Mouse (Mus musculus) testis, adult 2 months (tissue): ENCODE results near the gene Dcps. TPM values are rescaled to one million over a fixed set of nuclear protein-coding genes. Genes with fewer than 3 reads are reported as not detected.

Source experiments
- H3K27ac ChIP-seq: fragments of 200-500 bp; 2 replicates; pipeline ENCODE4 v1.5.1; 2012; ENCODE audit warnings: low read depth, low read length; ENCODE audit not compliant: control insufficient read depth, insufficient read depth
- H3K27me3 ChIP-seq: fragments of 200-500 bp; 2 replicates; pipeline ENCODE4 v1.6.1; 2012; ENCODE audit warnings: mild to moderate bottlenecking, low read length, moderate library complexity; ENCODE audit not compliant: control insufficient read depth, insufficient read depth
- H3K36me3 ChIP-seq: fragments of 200-500 bp; 2 replicates; pipeline ENCODE4 v1.6.1; 2012; ENCODE audit warnings: mild to moderate bottlenecking, low read length; ENCODE audit not compliant: control insufficient read depth, insufficient read depth
- H3K4me1 ChIP-seq: fragments of 200-500 bp; 2 replicates; pipeline ENCODE4 v1.6.1; 2012; ENCODE audit warnings: low read length; ENCODE audit not compliant: control insufficient read depth, insufficient read depth
- H3K4me3 ChIP-seq: fragments of 200-500 bp; 2 replicates; pipeline ENCODE4 v1.5.1; 2012; ENCODE audit warnings: low read depth, mild to moderate bottlenecking, low read length, moderate library complexity, mixed read lengths; ENCODE audit not compliant: control insufficient read depth
- CTCF ChIP-seq: fragments of 200-500 bp; IDR thresholded peaks from 2 replicates; pipeline ENCODE4 v1.5.1; 2012; ENCODE audit warnings: low read depth, mild to moderate bottlenecking, inconsistent platforms, low read length, moderate library complexity; ENCODE audit not compliant: control insufficient read depth, insufficient read depth, insufficient replicate concordance
- POLR2A ChIP-seq: fragments of 200-500 bp; IDR thresholded peaks from 2 replicates; pipeline ENCODE4 v1.6.1; 2012; ENCODE audit warnings: low read depth, mild to moderate bottlenecking, inconsistent platforms, low read length, moderate library complexity; ENCODE audit not compliant: control insufficient read depth
- polyA plus RNA-seq: library from polyadenylated mRNA; depleted of rRNA; stranded (reverse); fragments of >200 nt; gene quantifications from 2 replicates; pipeline ENCODE4 v1.2.3, GENCODE M21; 2012

The Dcps gene
- polyA plus RNA-seq, 1 experiment, result 16.7 TPM

DNA sequence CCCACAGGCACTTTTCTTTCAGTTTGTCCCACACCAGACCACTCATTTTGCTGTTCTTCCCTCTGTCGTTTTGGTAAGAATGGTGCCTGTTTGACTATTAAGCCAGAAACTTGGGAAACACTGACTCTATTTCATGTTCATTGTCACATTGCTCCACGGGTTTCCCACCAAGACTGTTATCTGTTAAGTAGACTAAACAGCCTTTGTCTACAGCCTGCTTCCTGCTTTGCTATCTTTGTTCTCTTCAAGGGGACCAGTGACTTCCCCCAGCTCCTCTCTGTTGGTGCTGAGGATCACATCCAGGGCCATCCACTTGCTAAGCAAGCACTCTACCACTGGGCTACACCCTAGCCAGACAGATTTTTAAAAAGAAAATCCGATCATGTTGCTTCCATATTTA lies 27.7 kb upstream of the Dcps start:
- Histone ChIP-seq H3K36me3 (peaks cover 4% of the 10 kb centered on the region), H3K27me3 (no peaks in the 10 kb centered on the region), H3K4me1 (peaks cover 5% of the 10 kb centered on the region), H3K4me3 (no peak overlapping the region), H3K27ac (no peak overlapping the region)
- no peak for TF ChIP-seq CTCF
- no peak for TF ChIP-seq POLR2A

DNA sequence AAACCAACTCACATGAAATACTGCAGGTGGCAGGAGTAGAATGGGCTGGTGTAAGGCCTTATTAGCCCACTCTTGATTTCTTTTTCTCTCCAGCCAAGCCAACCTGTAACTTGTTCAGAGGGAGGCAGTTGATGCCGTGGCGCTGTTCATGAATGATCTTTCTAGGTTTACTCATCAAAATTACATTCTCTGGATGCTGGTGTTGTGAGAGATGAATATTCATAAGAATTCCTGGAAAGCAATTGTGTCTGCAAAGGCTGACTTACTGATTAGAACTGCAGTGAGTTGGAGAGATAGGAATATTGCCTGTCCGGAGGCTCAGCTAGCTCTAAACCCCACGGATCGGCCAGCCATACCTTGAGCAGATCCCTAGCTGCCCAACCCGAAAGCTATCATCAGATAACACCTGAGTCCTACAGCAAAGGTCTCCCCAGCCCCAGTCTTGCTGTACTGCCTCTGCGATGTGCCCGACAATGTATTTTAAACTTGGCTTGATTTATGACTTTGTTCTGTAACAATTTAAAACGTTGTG lies 24.7 kb upstream of the Dcps start:
- no peak for TF ChIP-seq POLR2A
- no peak for TF ChIP-seq CTCF
- peak overlapping the region; percentile 80; the same call in 1 of the 2 replicates for H3K4me3 ChIP-seq
- no peak overlapping the region for H3K27ac ChIP-seq
- peaks cover 5% of the 10 kb centered on the region for H3K4me1 ChIP-seq
- H3K27me3 ChIP-seq, result no peaks in the 10 kb centered on the region
- peaks cover 3% of the 10 kb centered on the region for H3K36me3 ChIP-seq

DNA sequence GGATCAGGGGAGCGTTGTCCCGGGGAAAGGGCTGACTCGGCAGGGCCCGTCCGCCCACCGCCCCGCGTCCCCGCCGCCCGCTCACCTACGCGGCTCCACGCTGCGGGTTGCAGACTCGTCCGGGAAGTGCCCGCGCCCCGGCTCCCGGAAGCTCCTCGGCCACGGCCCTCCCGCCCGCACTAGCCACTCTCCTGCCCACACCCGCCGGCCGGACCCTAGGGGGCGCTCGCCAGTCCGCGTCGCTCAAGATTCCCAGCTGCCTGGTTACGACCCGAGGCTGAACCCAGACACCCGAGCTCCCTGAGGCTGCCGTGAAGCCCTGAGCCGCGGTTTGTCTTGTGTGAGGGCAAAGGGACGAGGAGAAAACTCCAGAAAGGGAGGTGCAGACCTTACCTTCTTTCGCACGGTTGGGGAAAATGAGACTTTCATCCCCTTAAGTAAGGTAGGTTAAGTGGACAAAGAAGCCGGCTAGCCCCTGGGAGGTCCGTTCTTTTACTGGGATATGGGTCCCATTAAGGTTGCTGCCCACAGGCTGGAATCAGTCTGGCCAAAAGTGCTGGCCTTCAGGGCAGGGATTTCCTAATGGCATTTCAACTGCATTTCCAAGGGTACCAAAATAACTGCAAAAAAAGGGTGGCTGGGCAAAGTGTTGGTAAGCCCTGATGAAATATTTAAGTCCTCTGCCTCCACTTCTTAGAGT lies 24.1 kb upstream of the Dcps start, which contains the start of the genes Srpr and Tirap:
Gene Srpr (plus strand): TSS at position 404 of the 700 bp plus-strand sequence.
Gene Tirap (minus strand): TSS at position 520 of the 700 bp plus-strand sequence.
- TF ChIP-seq POLR2A, result no peak
- peak; percentile 76 for TF ChIP-seq CTCF
- peak within 1 kb of the TSS; percentile 80 for H3K4me3 ChIP-seq
- H3K36me3 ChIP-seq, result peaks cover 2% of the 10 kb centered on the region
- H3K27me3 ChIP-seq, result no peaks in the 10 kb centered on the region
- peaks cover 5% of the 10 kb centered on the region for H3K4me1 ChIP-seq
- no peak within 1 kb of the TSS for H3K27ac ChIP-seq

DNA sequence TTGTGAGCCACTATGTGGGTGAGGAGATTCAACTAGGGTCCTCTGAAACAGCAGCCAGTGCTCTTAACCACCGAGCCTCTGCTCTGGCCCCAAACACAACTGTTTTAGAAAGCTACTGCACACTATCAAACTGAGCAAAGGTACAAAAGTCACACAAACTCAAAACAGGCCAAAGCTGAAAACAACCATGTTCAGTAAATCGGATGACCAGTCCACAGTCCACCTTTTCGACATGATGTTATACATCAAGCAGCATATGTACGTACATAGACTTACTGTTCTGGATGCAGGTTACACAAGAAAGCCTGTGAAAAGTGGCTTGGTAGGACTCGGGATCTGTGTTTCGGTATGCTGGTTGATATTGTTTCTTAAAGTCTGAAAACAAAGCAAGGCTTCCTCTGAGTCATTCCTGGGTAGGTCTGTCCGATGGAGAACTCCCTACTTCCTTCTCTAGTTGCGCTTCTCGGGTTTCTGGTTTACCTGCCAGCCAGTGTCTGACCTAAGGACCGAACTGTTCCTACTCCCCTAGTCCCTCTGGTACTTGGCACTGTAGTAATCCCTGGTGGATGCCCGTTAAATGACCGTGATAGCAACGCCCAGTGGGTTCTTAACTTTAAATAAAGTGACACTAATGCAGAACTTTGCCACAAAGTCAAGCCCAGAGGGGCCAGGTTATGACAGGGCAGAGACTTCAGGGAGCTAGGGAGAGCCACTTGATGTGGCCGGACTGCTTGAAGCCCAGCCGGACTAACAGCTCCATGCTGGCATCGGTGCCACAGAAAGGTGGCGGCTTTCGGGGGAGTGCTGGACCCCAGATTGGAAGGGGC lies 23.3 kb upstream of the Dcps start:
- TF ChIP-seq CTCF, result no peak
- no peak for TF ChIP-seq POLR2A
- Histone ChIP-seq H3K4me3 (peak overlapping the region; percentile 80), H3K27ac (no peak overlapping the region), H3K27me3 (no peaks in the 10 kb centered on the region), H3K4me1 (peaks cover 5% of the 10 kb centered on the region), H3K36me3 (no peaks in the 10 kb centered on the region)

DNA sequence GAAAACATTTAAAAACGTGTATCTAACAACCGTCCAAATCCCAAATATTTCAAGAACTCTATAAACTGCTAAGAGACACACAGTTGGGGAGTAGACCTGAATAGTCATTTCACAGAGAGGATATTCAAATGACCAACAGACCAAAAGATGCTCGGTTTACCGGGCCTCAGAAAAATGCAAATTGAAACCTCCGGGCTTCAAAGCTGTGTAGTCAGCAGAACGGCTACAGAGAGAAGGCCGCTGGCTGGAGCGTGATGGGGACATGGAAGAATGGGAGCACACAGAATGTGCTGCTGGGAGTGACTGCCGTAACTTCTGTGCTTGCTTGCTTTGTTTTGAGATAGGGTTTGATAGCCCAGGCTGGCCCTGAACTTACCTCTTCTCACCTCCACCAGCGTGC lies 22.5 kb upstream of the Dcps start:
- H3K4me3 ChIP-seq, result no peak overlapping the region

DNA sequence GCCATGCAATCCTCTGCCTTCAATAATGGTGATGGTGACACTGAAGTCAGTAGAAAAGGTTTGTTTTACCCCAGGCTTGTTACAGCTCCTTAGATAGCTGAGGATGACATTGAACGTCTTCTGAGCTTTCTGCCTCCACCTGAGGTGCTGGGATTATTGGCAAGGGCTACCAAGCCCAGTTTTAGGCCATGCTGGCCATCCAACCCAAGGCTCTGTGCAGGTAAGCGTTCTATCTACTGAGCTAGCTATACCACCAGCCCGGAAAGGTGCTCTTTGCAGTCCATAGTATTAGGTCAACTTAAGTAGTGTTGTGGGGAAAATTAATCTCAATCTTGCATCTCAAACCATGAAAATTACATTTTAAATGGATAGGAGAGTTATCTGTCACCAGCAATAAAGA lies 21.8 kb upstream of the Dcps start:
- H3K4me3 ChIP-seq, result no peak overlapping the region
- H3K27ac ChIP-seq, result no peak overlapping the region
- no peaks in the 10 kb centered on the region for H3K27me3 ChIP-seq
- no peaks in the 10 kb centered on the region for H3K36me3 ChIP-seq
- TF ChIP-seq CTCF (no peak), POLR2A (no peak)
- peaks cover 5% of the 10 kb centered on the region for H3K4me1 ChIP-seq

More for the DNA sequence above, 22.5 kb upstream of the Dcps start:
- Histone ChIP-seq H3K27me3 (no peaks in the 10 kb centered on the region), H3K4me1 (peaks cover 5% of the 10 kb centered on the region), H3K36me3 (no peaks in the 10 kb centered on the region), H3K27ac (no peak overlapping the region)
- TF ChIP-seq POLR2A, result no peak

DNA sequence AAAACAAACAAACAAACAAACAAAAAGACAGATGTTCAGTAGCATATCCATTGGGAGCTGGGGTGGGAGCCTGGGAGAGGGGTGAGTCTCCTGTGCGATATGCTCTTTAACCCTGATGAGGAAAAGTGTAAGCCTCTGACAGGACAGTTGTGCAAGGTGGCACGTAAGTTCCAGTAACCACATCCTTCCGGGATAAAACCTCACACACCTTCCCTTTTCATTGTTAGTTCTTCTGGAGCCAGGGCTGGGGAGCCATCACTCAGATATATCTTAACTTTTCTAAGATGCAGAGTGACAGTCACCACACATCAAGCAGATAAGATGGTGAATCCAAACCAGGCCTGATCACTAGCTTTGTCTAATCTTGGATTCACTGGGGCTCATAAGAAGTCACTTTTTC lies 18.2 kb upstream of the Dcps start:
- Histone ChIP-seq H3K27me3 (no peaks in the 10 kb centered on the region), H3K4me3 (no peak overlapping the region), H3K27ac (no peak overlapping the region), H3K4me1 (no peaks in the 10 kb centered on the region), H3K36me3 (no peaks in the 10 kb centered on the region)
- TF ChIP-seq POLR2A, result no peak
- TF ChIP-seq CTCF, result no peak
